ENCODE assay signal across 10 mouse cellular contexts in the genomic region with DNA sequence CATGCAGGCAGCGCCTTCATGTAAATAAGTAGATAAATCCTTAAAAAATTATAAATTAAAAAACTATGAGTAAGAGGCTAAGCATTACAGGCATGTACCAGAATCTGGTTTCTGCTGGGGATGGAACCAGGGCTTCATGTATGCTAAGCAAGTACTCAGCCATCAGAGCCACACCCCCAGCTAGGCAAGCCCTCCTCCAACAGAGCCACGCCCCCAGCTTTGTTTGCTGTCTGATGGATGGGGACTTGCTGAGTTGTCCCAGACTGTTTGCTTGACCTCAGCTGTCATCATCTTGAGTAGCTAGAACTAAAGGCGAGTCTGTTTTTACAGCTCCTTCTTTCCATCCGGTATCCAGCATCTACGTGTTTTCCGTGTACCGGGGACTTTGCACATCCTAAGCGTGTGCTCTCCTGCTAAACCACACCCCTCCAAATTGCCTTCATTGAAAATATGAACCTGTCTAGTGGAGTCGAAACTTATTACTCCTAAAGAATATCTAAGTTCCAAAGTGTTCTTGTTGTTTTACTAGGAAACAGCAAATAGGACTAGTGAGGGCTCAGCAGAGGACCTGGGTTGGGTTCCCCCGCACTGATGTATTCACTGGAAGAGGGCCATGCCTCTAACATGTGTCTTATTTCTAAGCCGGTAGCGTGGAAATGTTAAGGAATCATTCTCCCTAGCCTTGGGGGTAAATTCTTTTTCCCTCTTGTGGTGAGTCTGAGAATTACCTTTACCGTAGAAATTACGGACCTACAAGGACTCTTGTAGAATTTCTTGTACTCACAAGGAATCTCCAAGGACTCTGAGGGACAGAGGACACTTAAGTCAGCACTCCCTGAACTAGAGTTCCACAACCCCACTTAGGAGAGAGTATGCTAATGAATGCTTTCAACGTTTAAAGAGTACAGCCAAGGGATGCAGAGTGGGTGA. TPM values are rescaled to one million over a fixed set of nuclear protein-coding genes. Genes with fewer than 3 reads are reported as not detected.
DNase-seq lines count a peak whose midpoint lies in the region; ATAC-seq and TF ChIP-seq lines count a peak whose summit lies in the region.
"Had no signal": no experiment of that assay in that cellular context is flagged by ENCODE, and none has a peak within 500 bp of the region (broad histone marks: within the 10 kb centered on the region; RNA-seq: fewer than 3 reads in every experiment).

No protein-coding gene starts in this region.

- H3K4me3 ChIP-seq in midbrain, postnatal 0 days (ENCODE audit: low read depth, low read length), result no peak overlapping the region
- no peak overlapping the region for H3K4me3 ChIP-seq in midbrain, embryonic 10.5 days
- no peak overlapping the region for H3K4me3 ChIP-seq in intestine, embryonic 16.5 days (ENCODE audit: low read length)
- no peak overlapping the region for H3K4me3 ChIP-seq in stomach, embryonic 15.5 days (replicated peaks)
- no peak overlapping the region for H3K4me3 ChIP-seq in midbrain, embryonic 13.5 days (replicated peaks)
- H3K4me3 ChIP-seq: limb, embryonic 13.5 days had no signal

- peak; percentile 41 for TF ChIP-seq CTCF in midbrain, postnatal 0 days (IDR thresholded peaks at IDR 0.05)

- peak; percentile 61 to 75 for DNase-seq in adrenal gland, adult (ENCODE audit: inconsistent age in 2 of 2, low spot score in 1 of 2)
- no peak for DNase-seq in adrenal gland, postnatal 4 days (ENCODE audit: low spot score in 2 of 2)
- DNase-seq in midbrain, postnatal 0 days (ENCODE audit: low spot score), result no peak
- no peak for DNase-seq in midbrain, embryonic 10.5 days (ENCODE audit: low spot score)
- DNase-seq in cerebellum, adult 9-10 months, result no peak
- DNase-seq: cerebellum, adult 11-12 months had no signal

- ATAC-seq in midbrain, postnatal 0 days (ENCODE audit: low FRiP score), result no peak
- peak; percentile 76 for ATAC-seq in intestine, embryonic 16.5 days
- ATAC-seq in stomach, embryonic 15.5 days (ENCODE audit: insufficient read depth, low FRiP score, low read depth), result peak; percentile 70
- ATAC-seq in midbrain, embryonic 13.5 days, result no peak

- H3K9me3 ChIP-seq in midbrain, postnatal 0 days (ENCODE audit: low read length), result no peaks in the 10 kb centered on the region
- H3K9me3 ChIP-seq in midbrain, embryonic 10.5 days (replicated peaks), result no peaks in the 10 kb centered on the region
- H3K9me3 ChIP-seq in intestine, embryonic 16.5 days (ENCODE audit: control insufficient read depth, low read length), result no peaks in the 10 kb centered on the region
- no peaks in the 10 kb centered on the region for H3K9me3 ChIP-seq in stomach, embryonic 15.5 days
- no peaks in the 10 kb centered on the region for H3K9me3 ChIP-seq in midbrain, embryonic 13.5 days
- H3K9me3 ChIP-seq: limb, embryonic 13.5 days had no signal

- H3K9ac ChIP-seq in midbrain, postnatal 0 days (replicated peaks; ENCODE audit: low read length, poor library complexity, severe bottlenecking), result no peak overlapping the region
- no peak overlapping the region for H3K9ac ChIP-seq in intestine, embryonic 16.5 days (ENCODE audit: low read depth, low read length)
- H3K9ac ChIP-seq in stomach, embryonic 15.5 days, result no peak overlapping the region
- H3K9ac ChIP-seq in midbrain, embryonic 13.5 days (replicated peaks), result no peak overlapping the region
- H3K9ac ChIP-seq: limb, embryonic 13.5 days had no signal

- H3K4me1 ChIP-seq in midbrain, postnatal 0 days (ENCODE audit: insufficient read depth, low read length), result no peaks in the 10 kb centered on the region
- H3K4me1 ChIP-seq in midbrain, embryonic 10.5 days, result peaks cover 18% of the 10 kb centered on the region
- H3K4me1 ChIP-seq in intestine, embryonic 16.5 days (ENCODE audit: control insufficient read depth, insufficient read depth, low read length), result peaks cover 11% of the 10 kb centered on the region; the same call in 1 of the 2 replicates
- H3K4me1 ChIP-seq in stomach, embryonic 15.5 days, result peaks cover 8% of the 10 kb centered on the region; the same call in 1 of the 2 replicates
- peaks cover 14% of the 10 kb centered on the region for H3K4me1 ChIP-seq in midbrain, embryonic 13.5 days (replicated peaks)

- H3K27me3 ChIP-seq in midbrain, postnatal 0 days (ENCODE audit: insufficient read depth, low read length), result no peaks in the 10 kb centered on the region
- H3K27me3 ChIP-seq in midbrain, embryonic 10.5 days (ENCODE audit: low read depth, poor library complexity, severe bottlenecking), result peaks cover 3% of the 10 kb centered on the region; the same call in 1 of the 2 replicates
- H3K27me3 ChIP-seq in intestine, embryonic 16.5 days (replicated peaks; ENCODE audit: control insufficient read depth, insufficient read depth, low read length), result no peaks in the 10 kb centered on the region
- no peaks in the 10 kb centered on the region for H3K27me3 ChIP-seq in stomach, embryonic 15.5 days (replicated peaks)
- 0 out of 2 replicates have a peak, but pooled peaks cover 4% of the 10 kb centered on the region for H3K27me3 ChIP-seq in midbrain, embryonic 13.5 days

- no peak overlapping the region for H3K4me2 ChIP-seq in midbrain, postnatal 0 days (ENCODE audit: low read depth, low read length, poor library complexity, severe bottlenecking)
- H3K4me2 ChIP-seq in intestine, embryonic 16.5 days (ENCODE audit: low read depth, low read length), result no peak overlapping the region
- no peak overlapping the region for H3K4me2 ChIP-seq in stomach, embryonic 15.5 days
- H3K4me2 ChIP-seq in midbrain, embryonic 13.5 days (replicated peaks), result no peak overlapping the region
- H3K4me2 ChIP-seq: limb, embryonic 13.5 days had no signal

- H3K36me3 ChIP-seq in midbrain, postnatal 0 days (ENCODE audit: insufficient read depth, low read length), result no peaks in the 10 kb centered on the region
- no peaks in the 10 kb centered on the region for H3K36me3 ChIP-seq in midbrain, embryonic 10.5 days
- H3K36me3 ChIP-seq in intestine, embryonic 16.5 days (ENCODE audit: control insufficient read depth, insufficient read depth, low read length), result no peaks in the 10 kb centered on the region
- no peaks in the 10 kb centered on the region for H3K36me3 ChIP-seq in stomach, embryonic 15.5 days
- H3K36me3 ChIP-seq in midbrain, embryonic 13.5 days, result no peaks in the 10 kb centered on the region
- H3K36me3 ChIP-seq: limb, embryonic 13.5 days had no signal

- H3K27ac ChIP-seq in midbrain, postnatal 0 days (ENCODE audit: low read depth, low read length), result no peak overlapping the region
- H3K27ac ChIP-seq in midbrain, embryonic 10.5 days (replicated peaks), result no peak overlapping the region
- no peak overlapping the region for H3K27ac ChIP-seq in intestine, embryonic 16.5 days (ENCODE audit: low read length)
- peak overlapping the region; percentile 31; the same call in 1 of the 2 replicates for H3K27ac ChIP-seq in stomach, embryonic 15.5 days
- no peak overlapping the region for H3K27ac ChIP-seq in midbrain, embryonic 13.5 days
- H3K27ac ChIP-seq: limb, embryonic 13.5 days had no signal

- 71% methylated on average over 15 of the region's 15 CpGs for WGBS in midbrain, postnatal 0 days
- WGBS in midbrain, embryonic 10.5 days, result 73% methylated on average over 15 of the region's 15 CpGs
- WGBS in intestine, embryonic 16.5 days, result 51% methylated on average over 15 of the region's 15 CpGs
- 54% methylated on average over 15 of the region's 15 CpGs for WGBS in stomach, embryonic 15.5 days
- 78% methylated on average over 15 of the region's 15 CpGs for WGBS in midbrain, embryonic 13.5 days

RNA-seq across cellular contexts. Expression of gene Rps6ka1, which starts 54.4 kb away (rescaled TPM):
- total RNA-seq in adrenal gland, postnatal 4 days (2021), result 10 to 100 TPM; 29.5 to 31.0 TPM
- total RNA-seq in midbrain, postnatal 0 days (2014; rRNA removed), result 25.2 and 30.9 TPM in 2 replicates
- polyA plus RNA-seq in midbrain, postnatal 0 days (2015; fragmentation: Nextera tagmentation; extraction: Ambion mirVana), result 20.4 and 21.6 TPM in 2 replicates
- polyA plus RNA-seq in midbrain, embryonic 10.5 days (2016; fragmentation: Nextera tagmentation; extraction: Ambion mirVana), result 32.4 and 34.5 TPM in 2 replicates
- 148 and 156 TPM in 2 replicates for polyA plus RNA-seq in intestine, embryonic 16.5 days (2015; fragmentation: Nextera tagmentation; extraction: Ambion mirVana)
- 73.4 and 76.4 TPM in 2 replicates for polyA plus RNA-seq in stomach, embryonic 15.5 days (2015; fragmentation: Nextera tagmentation; extraction: Ambion mirVana)
- 19.0 and 19.2 TPM in 2 replicates for polyA plus RNA-seq in midbrain, embryonic 13.5 days (2015; fragmentation: Nextera tagmentation; extraction: Ambion mirVana)

Comparison
In these comparisons a context has a peak if more than half of its experiments do, and no peak if none do; other contexts are left out.
1. DNase-seq: peak in adrenal gland, adult (2 of 2); none in adrenal gland, postnatal 4 days (0 of 2), midbrain, postnatal 0 days (single experiment), midbrain, embryonic 10.5 days (single experiment) and cerebellum, adult 9-10 months (single experiment).
2. ATAC-seq: peak in intestine, embryonic 16.5 days (single experiment) and stomach, embryonic 15.5 days (single experiment); none in midbrain, postnatal 0 days (single experiment) and midbrain, embryonic 13.5 days (single experiment).